Mouse (Mus musculus) liver, embryonic 16.5 days (tissue): ENCODE data around the gene Cmklr1. TPM values are rescaled to one million over a fixed set of nuclear protein-coding genes. Genes with fewer than 3 reads are reported as not detected.

Experiments used
- ATAC-seq: fragments of 200-750 bp; cut with Nextera tagmentation; 2 replicates; pipeline ENCODE4 v1.8.0; 2017; ENCODE audit warnings: low read depth, mild to moderate bottlenecking, moderate number of reproducible peaks, moderate library complexity
- H3K27ac ChIP-seq: fragments of 300-500 bp; sonication (generic); 2 replicates; pipeline ENCODE4 v1.5.1; 2014; ENCODE audit warnings: mild to moderate bottlenecking, low read length
- H3K27me3 ChIP-seq: fragments of 300-500 bp; sonication (generic); 2 replicates; pipeline ENCODE4 v1.6.1; 2014; ENCODE audit warnings: low read depth, low read length, mixed read lengths; ENCODE audit not compliant: control insufficient read depth, insufficient read depth
- H3K36me3 ChIP-seq: fragments of 300-500 bp; sonication (generic); 2 replicates; pipeline ENCODE4 v1.6.1; 2014; ENCODE audit warnings: mild to moderate bottlenecking; ENCODE audit not compliant: control insufficient read depth, insufficient read depth
- H3K4me1 ChIP-seq: fragments of 300-500 bp; sonication (generic); 2 replicates; pipeline ENCODE4 v1.6.1; 2014; ENCODE audit warnings: low read depth, low read length, mixed read lengths; ENCODE audit not compliant: control insufficient read depth
- H3K4me2 ChIP-seq: fragments of 300-500 bp; sonication (generic); 2 replicates; pipeline ENCODE4 v1.6.1; 2014; ENCODE audit warnings: low read depth, low read length, mixed read lengths
- H3K4me3 ChIP-seq: fragments of 300-500 bp; sonication (generic); 2 replicates; pipeline ENCODE4 v1.5.1; 2014; ENCODE audit warnings: low read depth, mild to moderate bottlenecking, low read length
- H3K9ac ChIP-seq: fragments of 300-500 bp; sonication (generic); 2 replicates; pipeline ENCODE4 v1.6.1; 2014; ENCODE audit warnings: low read depth, low read length
- H3K9me3 ChIP-seq: fragments of 300-500 bp; sonication (generic); replicated peaks from 2 replicates; pipeline ENCODE4 v1.6.1; 2016; ENCODE audit warnings: low read length; ENCODE audit not compliant: control insufficient read depth
- WGBS: fragments of 180-500 bp; shearing (Covaris S2); extraction: QIAGEN DNeasy Blood & Tissue Kit; methylation state at CpG from one replicate; pipeline ENCODE4 v1.1.7; 2014; ENCODE audit not compliant: insufficient replicate concordance; 5-methylcytosine and 5-hydroxymethylcytosine counted together
- polyA plus RNA-seq: library from polyadenylated mRNA; unstranded; fragments of >200 nt; fragmentation: Nextera tagmentation; extraction: Ambion mirVana; gene quantifications from 2 replicates; pipeline ENCODE4 v1.2.1, GENCODE M21; 2015

The Cmklr1 gene
- polyA plus RNA-seq, 1 experiment from 2014 or later, result 2.5 TPM

DNA sequence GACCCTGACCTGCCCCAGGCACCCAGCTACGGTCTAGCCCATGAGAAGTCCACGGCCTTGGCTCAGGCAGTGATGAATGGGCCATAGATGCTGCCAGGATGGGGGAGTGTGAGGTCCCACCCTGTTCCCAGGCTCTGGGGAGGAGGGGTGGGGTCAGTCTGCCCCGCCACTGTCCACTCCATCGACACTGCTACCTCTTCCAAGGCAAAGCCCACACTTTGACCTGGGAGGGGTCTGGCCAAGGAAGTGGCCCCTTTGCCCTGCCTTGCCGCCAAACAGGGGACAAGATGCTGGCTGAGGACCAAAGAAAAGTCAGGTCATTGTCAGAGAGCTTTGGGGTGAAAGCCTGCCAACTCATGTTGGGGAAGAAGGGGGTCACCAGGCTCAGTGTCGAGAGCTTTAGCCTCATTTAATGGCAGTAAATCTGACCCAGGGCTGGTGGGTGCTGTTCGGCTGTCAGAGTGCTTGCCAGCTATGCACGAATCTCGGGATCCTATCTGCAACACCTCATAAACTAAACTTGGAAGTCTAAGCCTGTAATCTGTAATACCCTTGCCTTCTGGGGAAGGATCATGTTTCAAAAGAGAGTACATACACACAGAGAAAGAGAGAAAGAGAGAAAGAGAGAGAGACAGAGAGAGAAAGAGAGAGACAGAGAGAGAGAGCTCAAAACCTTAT lies 17.1 kb downstream of the Cmklr1 start:
- H3K4me2 ChIP-seq, result no peak overlapping the region
- no peaks in the 10 kb centered on the region for H3K9me3 ChIP-seq
- no peaks in the 10 kb centered on the region for H3K36me3 ChIP-seq

GRCm38 (mm10) chr5:113630116-113630515 lies 20.1 kb downstream of the Cmklr1 start:
- Histone ChIP-seq H3K9me3 (no peaks in the 10 kb centered on the region), H3K4me1 (no peaks in the 10 kb centered on the region), H3K4me2 (no peak overlapping the region), H3K27ac (no peak overlapping the region), H3K9ac (no peak overlapping the region), H3K4me3 (no peak overlapping the region), H3K27me3 (no peaks in the 10 kb centered on the region), H3K36me3 (no peaks in the 10 kb centered on the region)
- 46% methylated on average over 10 of the region's 10 CpGs for WGBS
- ATAC-seq, result no peak

More for the DNA sequence above, 17.1 kb downstream of the Cmklr1 start:
- WGBS, result 49% methylated on average over 9 of the region's 9 CpGs
- Histone ChIP-seq H3K27ac (no peak overlapping the region), H3K4me3 (no peak overlapping the region), H3K27me3 (no peaks in the 10 kb centered on the region), H3K4me1 (no peaks in the 10 kb centered on the region), H3K9ac (no peak overlapping the region)
- no peak for ATAC-seq

DNA sequence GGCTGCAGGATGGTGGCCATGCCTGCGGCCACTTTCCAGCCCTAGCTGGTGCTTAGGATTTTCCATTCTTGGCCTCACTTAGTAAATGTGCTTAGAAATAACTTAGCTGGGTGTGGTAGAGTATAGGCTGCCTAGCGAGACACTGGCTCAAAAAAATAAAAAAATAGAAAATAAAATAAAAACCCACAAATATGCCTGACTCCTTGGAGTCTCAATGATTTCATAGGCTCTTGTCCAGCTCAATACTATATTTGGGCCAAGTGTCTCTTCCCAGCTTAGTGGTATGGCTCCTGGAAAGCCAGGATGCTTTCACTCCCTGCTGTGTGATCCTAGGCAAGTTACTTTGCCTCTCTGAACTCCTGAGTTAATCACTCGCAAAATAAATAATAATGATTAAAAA lies 21.0 kb downstream of the Cmklr1 start:
- no peaks in the 10 kb centered on the region for H3K9me3 ChIP-seq
- H3K36me3 ChIP-seq, result no peaks in the 10 kb centered on the region
- H3K9ac ChIP-seq, result no peak overlapping the region
- ATAC-seq, result no peak
- no peak overlapping the region for H3K4me3 ChIP-seq
- H3K4me2 ChIP-seq, result no peak overlapping the region
- no peaks in the 10 kb centered on the region for H3K27me3 ChIP-seq
- 60% methylated on average over 3 of the region's 3 CpGs for WGBS
- no peaks in the 10 kb centered on the region for H3K4me1 ChIP-seq
- H3K27ac ChIP-seq, result no peak overlapping the region

GRCm38 (mm10) chr5:113627820-113628437 lies 22.3 kb downstream of the Cmklr1 start:
- no peak overlapping the region for H3K27ac ChIP-seq
- H3K9me3 ChIP-seq, result no peaks in the 10 kb centered on the region
- 26% methylated on average over 11 of the region's 11 CpGs for WGBS

DNA sequence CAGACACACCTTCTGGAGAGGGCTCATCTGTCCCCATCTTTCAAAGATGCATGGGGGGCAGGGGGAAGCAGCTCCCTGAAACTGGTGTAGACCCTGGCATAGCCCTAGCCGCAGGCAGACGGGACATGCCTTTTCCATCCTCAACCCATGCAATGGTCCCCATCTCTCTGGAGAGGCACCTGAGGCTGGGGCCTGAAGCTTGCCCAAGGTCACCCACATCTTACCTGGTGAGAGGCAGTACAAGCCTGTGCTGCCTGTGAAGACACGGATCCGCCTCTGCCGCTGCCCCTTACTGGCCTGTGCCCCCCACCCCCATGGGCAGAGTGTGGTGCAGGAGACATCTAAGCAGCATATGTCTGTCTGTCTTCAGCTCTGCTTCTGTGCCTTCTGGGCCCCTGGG lies 23.2 kb downstream of the Cmklr1 start:
- Histone ChIP-seq H3K9me3 (no peaks in the 10 kb centered on the region), H3K27me3 (no peaks in the 10 kb centered on the region), H3K4me1 (no peaks in the 10 kb centered on the region), H3K36me3 (no peaks in the 10 kb centered on the region), H3K4me3 (no peak overlapping the region), H3K9ac (no peak overlapping the region), H3K4me2 (no peak overlapping the region), H3K27ac (no peak overlapping the region)
- 71% methylated on average over 5 of the region's 5 CpGs for WGBS
- ATAC-seq, result no peak

More at GRCm38 (mm10) chr5:113627820-113628437, 22.3 kb downstream of the Cmklr1 start:
- Histone ChIP-seq H3K27me3 (no peaks in the 10 kb centered on the region), H3K9ac (no peak overlapping the region), H3K36me3 (no peaks in the 10 kb centered on the region), H3K4me3 (no peak overlapping the region), H3K4me2 (no peak overlapping the region), H3K4me1 (no peaks in the 10 kb centered on the region)
- ATAC-seq, result no peak

- Histone ChIP-seq H3K9me3 (no peaks in the 10 kb centered on the region), H3K4me3 (no peak overlapping the region), H3K27me3 (no peaks in the 10 kb centered on the region), H3K9ac (no peak overlapping the region), H3K36me3 (no peaks in the 10 kb centered on the region), H3K27ac (no peak overlapping the region), H3K4me1 (no peaks in the 10 kb centered on the region), H3K4me2 (no peak overlapping the region)
- WGBS, result 50% methylated on average over 8 of the region's 8 CpGs
- no peak for ATAC-seq
Measured at GRCm38 (mm10) chr5:113626352-113626751, 23.9 kb downstream of the Cmklr1 start.

GRCm38 (mm10) chr5:113625068-113625467 lies 25.2 kb downstream of the Cmklr1 start:
- Histone ChIP-seq H3K4me1 (no peaks in the 10 kb centered on the region), H3K27me3 (no peaks in the 10 kb centered on the region), H3K4me2 (no peak overlapping the region), H3K9me3 (no peaks in the 10 kb centered on the region), H3K36me3 (no peaks in the 10 kb centered on the region), H3K27ac (no peak overlapping the region), H3K9ac (no peak overlapping the region), H3K4me3 (no peak overlapping the region)
- WGBS, result 56% methylated on average over 4 of the region's 4 CpGs
- no peak for ATAC-seq

DNA sequence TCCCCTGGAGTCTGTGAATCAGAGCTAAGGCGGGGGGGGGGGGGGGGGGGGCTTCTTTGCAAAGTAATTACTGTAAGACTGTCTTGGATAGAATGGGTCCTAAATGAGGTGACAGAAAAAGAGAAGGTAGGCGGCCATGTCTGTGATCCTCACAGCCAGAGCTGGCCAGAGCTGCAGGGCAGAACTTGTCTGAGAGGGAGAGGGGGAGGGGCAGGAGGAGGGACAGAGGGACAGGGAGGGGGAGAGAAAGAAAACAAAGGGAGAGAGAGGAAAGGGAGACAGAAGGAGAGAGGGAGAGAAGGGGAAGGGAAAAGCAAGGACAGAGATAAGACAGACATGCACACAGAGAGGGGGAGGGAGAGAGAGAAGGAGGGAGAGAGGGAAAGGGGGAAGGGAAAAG lies 27.2 kb downstream of the Cmklr1 start:
- H3K36me3 ChIP-seq, result no peaks in the 10 kb centered on the region
- no peaks in the 10 kb centered on the region for H3K27me3 ChIP-seq
- 13% methylated on average over 2 of the region's 2 CpGs for WGBS
- no peak for ATAC-seq
- no peak overlapping the region for H3K9ac ChIP-seq
- no peak overlapping the region for H3K27ac ChIP-seq
- no peak overlapping the region for H3K4me2 ChIP-seq
- H3K4me3 ChIP-seq, result no peak overlapping the region
- H3K9me3 ChIP-seq, result no peaks in the 10 kb centered on the region
- no peaks in the 10 kb centered on the region for H3K4me1 ChIP-seq

GRCm38 (mm10) chr5:113620999-113621398 lies 29.2 kb downstream of the Cmklr1 start:
- Histone ChIP-seq H3K27ac (no peak overlapping the region), H3K27me3 (no peaks in the 10 kb centered on the region), H3K9ac (no peak overlapping the region), H3K9me3 (no peaks in the 10 kb centered on the region), H3K4me3 (no peak overlapping the region), H3K4me2 (no peak overlapping the region), H3K4me1 (no peaks in the 10 kb centered on the region), H3K36me3 (no peaks in the 10 kb centered on the region)
- ATAC-seq, result no peak
- 26% methylated on average over 7 of the region's 7 CpGs for WGBS
